Mouse (Mus musculus) CD8-positive naive resting alpha-beta T cell, adult 2 months (primary cell): Measurements from ENCODE around the gene Morc3.
A peak's percentile ranks its signal among the peaks of the same experiment; 100 is the strongest.

ENCODE experiments used
- DNase-seq, 2 experiments: peaks; one replicate each; pipeline ENCODE4 v3.0.0; 2022; ENCODE audit warnings: low read depth in 2 of 2, low spot score in 2 of 2

Gene Morc3

GRCm38 (mm10) chr16:93877612-93878380 lies 45.9 kb downstream of the Morc3 start:
- DNase-seq, result no peak

- peak; percentile 95 to 99 for DNase-seq
Observed at GRCm38 (mm10) chr16:93883423-93884085, 51.6 kb downstream of the Morc3 start, which contains the start of gene Chaf1b. TSS of gene Chaf1b (plus strand) at chr16:93883901.

GRCm38 (mm10) chr16:93884086-93884721 lies 52.3 kb downstream of the Morc3 start:
- no peak for DNase-seq

- no peak for DNase-seq
Observed at GRCm38 (mm10) chr16:93884722-93885113, 52.8 kb downstream of the Morc3 start.

- no peak for DNase-seq
Observed at GRCm38 (mm10) chr16:93888481-93888880, 56.6 kb downstream of the Morc3 start.

- DNase-seq, result no peak
Observed at GRCm38 (mm10) chr16:93890948-93891604, 59.2 kb downstream of the Morc3 start.

- no peak for DNase-seq
Observed at GRCm38 (mm10) chr16:93893285-93893684, 61.4 kb downstream of the Morc3 start.

- no peak for DNase-seq
Observed at GRCm38 (mm10) chr16:93903027-93903426, 71.1 kb downstream of the Morc3 start.

- peak; percentile 37 to 43 for DNase-seq
Observed at GRCm38 (mm10) chr16:93906156-93907014, 74.5 kb downstream of the Morc3 start.

- DNase-seq, result peak; percentile 13 to 32
Observed at GRCm38 (mm10) chr16:93907761-93908160, 75.8 kb downstream of the Morc3 start.

- no peak for DNase-seq
Observed at GRCm38 (mm10) chr16:93908196-93908595, 76.3 kb downstream of the Morc3 start.

GRCm38 (mm10) chr16:93909936-93910335 lies 78.0 kb downstream of the Morc3 start:
- DNase-seq, result no peak

- DNase-seq, result no peak
Observed at GRCm38 (mm10) chr16:93910735-93911665, 79.1 kb downstream of the Morc3 start.

GRCm38 (mm10) chr16:93912158-93912557 lies 80.2 kb downstream of the Morc3 start:
- DNase-seq, result no peak

GRCm38 (mm10) chr16:93912808-93913207 lies 80.9 kb downstream of the Morc3 start:
- DNase-seq, result no peak

- peak in 1 of 2 experiments; percentile 37 for DNase-seq
Observed at GRCm38 (mm10) chr16:93913881-93914576, 82.1 kb downstream of the Morc3 start.

- peak; percentile 33 to 50 for DNase-seq
Observed at GRCm38 (mm10) chr16:93915338-93915849, 83.5 kb downstream of the Morc3 start.
